Mouse (Mus musculus) heart, embryonic 10.5 days (tissue): Measurements from ENCODE around the gene Amh. TPM values are rescaled to one million over a fixed set of nuclear protein-coding genes. Genes with fewer than 3 reads are reported as not detected.

ENCODE experiments used
- DNase-seq: peaks from one replicate; pipeline ENCODE4 v3.0.0-alpha.2; 2017; ENCODE audit warnings: low spot score
- H3K27ac ChIP-seq: fragments of 300-500 bp; sonication (generic); 2 replicates; pipeline ENCODE4 v1.5.1; 2016; ENCODE audit warnings: mild to moderate bottlenecking
- H3K27me3 ChIP-seq: fragments of 300-500 bp; sonication (generic); 2 replicates; pipeline ENCODE4 v1.6.1; 2016; ENCODE audit warnings: mild to moderate bottlenecking; ENCODE audit not compliant: poor library complexity, insufficient read depth, severe bottlenecking
- H3K36me3 ChIP-seq: fragments of 300-500 bp; sonication (generic); 2 replicates; pipeline ENCODE4 v1.6.1; 2016; ENCODE audit warnings: mild to moderate bottlenecking, moderate library complexity
- H3K4me1 ChIP-seq: fragments of 300-500 bp; sonication (generic); 2 replicates; pipeline ENCODE4 v1.6.1; 2016; ENCODE audit warnings: mild to moderate bottlenecking
- H3K4me3 ChIP-seq: fragments of 300-500 bp; sonication (generic); 2 replicates; pipeline ENCODE4 v1.5.1; 2016; ENCODE audit warnings: mild to moderate bottlenecking, moderate library complexity
- H3K9me3 ChIP-seq: fragments of 300-500 bp; sonication (generic); 2 replicates; pipeline ENCODE4 v1.6.1; 2016; ENCODE audit warnings: mild to moderate bottlenecking, moderate library complexity
- WGBS: fragments of 180-500 bp; shearing (Covaris S2); methylation state at CpG from one replicate; pipeline ENCODE4 v1.1.7; 2016; 5-methylcytosine and 5-hydroxymethylcytosine counted together
- polyA plus RNA-seq: library from polyadenylated mRNA; unstranded; fragments of >200 nt; fragmentation: Nextera tagmentation; extraction: Ambion mirVana; gene quantifications from 2 replicates; pipeline ENCODE4 v1.2.1, GENCODE M21; 2016

Amh gene
- polyA plus RNA-seq, 1 experiment from 2014 or later = not detected

- H3K27ac ChIP-seq = peak overlapping the region; percentile 65
- peak; percentile 86 for DNase-seq
- peaks cover 98% of the 10 kb centered on the region for H3K36me3 ChIP-seq
- WGBS = 67% methylated on average over 33 of the region's 33 CpGs
- H3K9me3 ChIP-seq = no peaks in the 10 kb centered on the region
- no peaks in the 10 kb centered on the region for H3K27me3 ChIP-seq
- peaks cover 36% of the 10 kb centered on the region for H3K4me1 ChIP-seq
- H3K4me3 ChIP-seq = peak overlapping the region; percentile 3; the same call in 1 of the 2 replicates
These were observed 13.4 kb upstream of the Amh start for GRCm38 (mm10) chr10:80791476-80792174.

GRCm38 (mm10) chr10:80792175-80793032 lies 12.6 kb upstream of the Amh start:
- peak overlapping the region; percentile 3; the same call in 1 of the 2 replicates for H3K4me3 ChIP-seq
- peaks cover 43% of the 10 kb centered on the region for H3K4me1 ChIP-seq
- H3K36me3 ChIP-seq = peaks cover 92% of the 10 kb centered on the region
- H3K27ac ChIP-seq = peak overlapping the region; percentile 65
- no peak for DNase-seq
- 76% methylated on average over 41 of the region's 41 CpGs for WGBS
- H3K9me3 ChIP-seq = no peaks in the 10 kb centered on the region
- H3K27me3 ChIP-seq = no peaks in the 10 kb centered on the region

DNA sequence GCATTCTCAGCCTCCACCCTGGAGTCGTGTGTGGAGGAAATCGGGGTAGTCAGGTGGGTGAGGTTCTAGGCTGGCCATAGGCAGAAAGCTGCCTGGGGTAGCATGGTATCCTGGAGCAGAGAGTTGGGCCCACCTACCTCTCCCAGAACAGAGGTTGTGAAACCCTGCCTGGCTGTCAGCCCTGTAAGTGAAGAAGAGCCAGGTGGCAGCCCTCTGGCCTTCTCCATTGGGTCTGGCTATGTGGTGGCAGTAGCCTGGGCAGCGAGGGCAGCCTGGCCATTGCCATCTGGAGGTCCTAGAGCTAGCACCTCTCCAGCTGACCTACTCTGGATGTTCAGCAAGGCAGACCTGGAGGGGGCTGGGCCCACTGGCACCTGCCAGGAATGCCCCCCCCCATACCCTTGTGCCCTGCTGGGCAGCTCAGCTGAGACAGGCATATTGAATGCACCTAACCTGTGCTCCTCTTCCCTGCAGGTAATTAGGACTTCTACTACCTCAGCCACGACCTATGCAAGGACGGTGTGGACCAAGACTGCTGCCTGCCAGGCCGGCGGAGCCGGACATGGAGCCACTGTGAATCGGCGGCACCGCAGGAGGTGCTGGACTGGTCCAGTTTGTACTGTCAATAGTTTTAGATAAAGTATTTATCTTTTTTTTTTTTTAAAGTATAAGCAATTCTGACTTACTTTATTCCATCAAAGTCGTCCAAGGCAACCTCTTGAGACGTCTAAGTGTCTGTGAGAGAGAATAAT lies 11.8 kb upstream of the Amh start:
- 90% methylated on average over 13 of the region's 13 CpGs for WGBS
- Histone ChIP-seq H3K4me3 (no peak overlapping the region), H3K9me3 (no peaks in the 10 kb centered on the region), H3K27ac (no peak overlapping the region), H3K4me1 (peaks cover 43% of the 10 kb centered on the region), H3K36me3 (peaks cover 84% of the 10 kb centered on the region), H3K27me3 (no peaks in the 10 kb centered on the region)
- DNase-seq = no peak

DNA sequence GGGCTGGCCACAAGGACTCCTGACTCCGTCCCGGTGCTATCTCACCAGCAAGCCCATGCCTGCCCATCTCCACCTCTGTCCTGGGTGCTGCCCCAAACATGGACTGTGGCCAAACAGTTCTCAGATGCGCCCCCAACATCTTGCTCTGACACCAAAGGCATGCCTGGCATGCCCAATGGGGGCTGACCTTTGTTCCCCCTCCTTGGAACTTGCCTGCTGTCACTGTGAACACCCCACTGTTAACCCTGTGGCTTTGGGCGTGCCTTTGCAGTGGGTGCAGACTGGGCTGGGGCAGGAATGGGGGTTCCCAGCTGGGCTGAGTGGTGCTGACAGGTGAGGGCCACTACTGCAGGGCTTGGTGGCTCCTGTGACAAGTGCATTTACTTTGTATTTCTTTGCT lies 11.2 kb upstream of the Amh start:
- H3K4me1 ChIP-seq = peaks cover 43% of the 10 kb centered on the region
- no peaks in the 10 kb centered on the region for H3K27me3 ChIP-seq
- no peak for DNase-seq
- H3K9me3 ChIP-seq = no peaks in the 10 kb centered on the region
- no peak overlapping the region for H3K4me3 ChIP-seq
- WGBS = 86% methylated on average over 4 of the region's 4 CpGs
- no peak overlapping the region for H3K27ac ChIP-seq
- peaks cover 78% of the 10 kb centered on the region for H3K36me3 ChIP-seq

DNA sequence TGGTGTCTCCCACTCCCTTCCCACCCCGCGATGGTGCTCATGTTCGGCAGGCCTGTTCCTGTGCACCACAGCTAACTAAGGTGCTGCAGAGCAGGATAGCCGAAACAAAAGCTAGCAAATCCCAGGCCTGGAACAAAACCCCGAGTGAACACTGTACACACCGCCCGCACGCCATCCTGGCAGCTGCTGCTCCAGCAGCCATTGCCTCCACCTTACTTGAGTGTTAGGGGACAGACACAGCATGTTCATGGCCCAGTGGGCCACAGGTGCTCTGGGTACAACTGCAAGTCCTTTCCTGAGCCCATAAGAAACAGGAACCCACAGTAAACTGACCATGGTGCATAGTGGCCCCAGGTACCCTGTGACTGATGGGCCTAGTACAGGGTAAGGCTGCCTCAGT lies 10.3 kb upstream of the Amh start:
- WGBS = 87% methylated on average over 8 of the region's 8 CpGs
- Histone ChIP-seq H3K4me3 (no peak overlapping the region), H3K27ac (0 out of 2 replicates have a peak overlapping the region, but pooled peaks have one; percentile 7), H3K4me1 (peaks cover 48% of the 10 kb centered on the region), H3K36me3 (peaks cover 69% of the 10 kb centered on the region), H3K9me3 (no peaks in the 10 kb centered on the region), H3K27me3 (no peaks in the 10 kb centered on the region)
- no peak for DNase-seq

DNA sequence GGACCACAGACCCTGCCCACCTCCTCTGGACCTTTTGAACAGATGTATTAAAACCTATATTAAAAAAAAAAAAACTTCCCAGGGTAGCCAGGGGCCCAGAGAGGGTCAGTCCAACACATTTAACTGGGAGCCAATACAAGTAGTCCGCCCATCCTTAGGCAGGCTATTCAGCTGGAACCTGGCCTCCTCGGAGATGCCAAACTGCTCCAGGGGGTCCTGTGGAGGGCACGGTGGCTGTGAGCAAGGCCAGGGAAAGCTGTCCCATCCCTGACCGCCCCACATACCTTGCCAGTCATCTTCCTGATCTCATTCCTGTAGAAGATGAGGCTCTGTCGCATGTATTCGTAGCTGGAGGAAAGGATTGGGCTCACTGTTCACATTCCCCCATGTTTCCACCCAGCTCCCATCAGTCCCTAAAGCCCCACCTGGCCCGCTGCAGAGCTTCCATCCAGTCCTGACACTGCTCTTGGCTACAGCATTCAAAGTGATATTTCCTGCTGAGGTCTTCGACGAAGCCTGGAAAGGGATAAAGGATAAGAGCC lies 8.7 kb upstream of the Amh start:
- Histone ChIP-seq H3K36me3 (peaks cover 67% of the 10 kb centered on the region), H3K9me3 (no peaks in the 10 kb centered on the region), H3K4me1 (peaks cover 47% of the 10 kb centered on the region), H3K27ac (no peak overlapping the region), H3K4me3 (peak overlapping the region; percentile 93), H3K27me3 (no peaks in the 10 kb centered on the region)
- no peak for DNase-seq
- WGBS = 78% methylated on average over 9 of the region's 9 CpGs

DNA sequence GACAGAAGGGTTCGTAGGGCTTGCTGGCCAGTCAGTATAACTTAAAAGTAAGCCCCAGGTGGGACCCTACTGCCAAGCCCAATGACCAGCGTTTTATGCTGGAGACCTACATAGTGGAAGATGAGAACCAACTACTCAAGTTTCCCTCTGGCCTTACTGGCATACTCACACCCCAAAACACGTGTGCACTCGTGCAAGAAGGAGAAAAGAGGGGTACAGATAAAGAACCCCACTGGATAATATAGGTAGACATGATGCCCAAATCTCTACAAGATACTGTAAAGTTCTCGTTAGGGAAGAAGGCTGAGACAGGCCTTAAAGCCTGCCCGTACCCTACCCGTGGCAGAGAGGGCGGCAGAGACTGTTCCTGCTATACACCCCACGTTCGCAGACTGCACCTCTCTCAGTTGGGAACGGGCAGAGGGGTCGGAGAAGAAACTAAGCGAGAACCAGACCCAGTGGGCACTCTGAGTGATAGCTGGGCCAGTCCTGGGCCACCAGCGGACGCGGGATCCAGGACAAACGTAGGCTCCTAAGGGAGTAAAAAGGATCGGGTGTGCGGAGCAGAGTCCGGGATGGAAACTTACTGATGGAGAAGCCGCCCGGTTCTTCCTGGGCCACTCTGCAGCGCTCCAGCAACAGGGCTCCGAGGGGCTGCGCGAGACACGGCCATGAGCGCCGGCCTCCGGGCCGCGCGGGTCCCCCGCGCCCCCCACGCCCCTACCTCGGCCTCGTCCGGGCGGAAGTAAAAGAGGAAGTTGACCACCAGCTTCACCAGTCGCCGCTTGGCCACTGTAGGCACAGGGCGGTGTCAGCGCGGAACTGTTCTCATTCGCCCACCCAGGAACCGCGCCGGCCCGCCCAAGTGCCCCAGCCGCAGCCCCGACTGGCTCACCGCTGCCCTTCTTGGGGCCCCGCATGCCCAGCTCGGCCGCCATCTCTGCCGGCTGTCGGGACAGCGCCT lies 7.6 kb upstream of the Amh start:
- Histone ChIP-seq H3K9me3 (no peaks in the 10 kb centered on the region), H3K36me3 (peaks cover 67% of the 10 kb centered on the region), H3K27me3 (no peaks in the 10 kb centered on the region), H3K27ac (peak overlapping the region; percentile 99), H3K4me3 (peak overlapping the region; percentile 93), H3K4me1 (peaks cover 36% of the 10 kb centered on the region)
- 2% methylated on average over 58 of the region's 59 CpGs for WGBS
- DNase-seq = no peak

DNA sequence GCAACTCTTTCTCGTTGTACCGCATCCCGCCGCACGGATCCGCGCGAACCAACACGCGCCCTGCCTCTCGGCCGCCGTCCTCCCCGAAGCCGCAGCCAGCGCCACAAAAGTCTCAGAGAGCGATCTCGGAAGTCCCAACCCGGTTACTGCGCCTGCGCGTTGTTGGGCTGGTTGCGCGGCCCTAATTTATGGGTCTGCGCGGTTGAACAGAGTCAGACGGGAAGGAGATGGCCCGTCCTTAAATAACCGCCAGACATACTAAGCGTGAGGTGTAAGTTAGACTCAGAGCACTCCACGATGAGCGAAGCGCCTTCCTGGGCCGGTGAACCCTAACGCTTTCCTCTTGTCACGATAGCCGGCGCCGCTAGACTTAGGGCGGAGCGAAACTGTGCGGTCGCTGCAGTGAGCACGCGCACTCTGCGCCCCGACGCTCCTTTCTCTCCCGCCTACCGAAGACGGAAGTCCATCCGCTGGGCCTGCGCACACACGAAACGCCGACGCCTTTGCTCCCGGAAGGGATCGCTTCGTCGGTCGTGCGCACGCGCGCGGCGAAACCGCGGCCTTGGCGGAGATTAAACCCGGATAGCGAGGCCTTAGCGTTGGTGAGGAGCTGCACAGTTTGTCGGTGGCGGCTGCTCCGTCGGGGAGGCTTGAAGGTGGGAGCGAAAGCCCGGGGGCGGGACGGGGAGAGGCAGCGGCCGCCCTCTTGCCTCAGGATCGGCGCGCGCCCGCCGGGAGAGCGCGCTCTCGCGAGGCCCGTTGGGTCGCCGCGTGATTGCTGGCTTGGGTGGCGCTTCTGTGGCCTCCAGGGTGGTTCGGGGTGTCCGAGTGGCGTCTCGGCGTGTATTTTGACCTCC lies 6.7 kb upstream of the Amh start, which contains the start of the genes Sf3a2 and Plekhj1:
Sf3a2 (plus strand) TSS at position 49 of the 857 bp plus-strand sequence.
Plekhj1 (minus strand) TSS at position 477 of the 857 bp plus-strand sequence.
- Histone ChIP-seq H3K4me1 (peaks cover 35% of the 10 kb centered on the region), H3K9me3 (no peaks in the 10 kb centered on the region), H3K36me3 (peaks cover 67% of the 10 kb centered on the region), H3K4me3 (peak within 1 kb of the TSS; percentile 93), H3K27me3 (no peaks in the 10 kb centered on the region), H3K27ac (peak within 1 kb of the TSS; percentile 99)
- under 1% methylated on average over 101 of the region's 104 CpGs for WGBS
- peak; percentile 98 for DNase-seq

- H3K4me1 ChIP-seq = peaks cover 36% of the 10 kb centered on the region
- no peaks in the 10 kb centered on the region for H3K27me3 ChIP-seq
- no peaks in the 10 kb centered on the region for H3K9me3 ChIP-seq
- peak overlapping the region; percentile 93 for H3K4me3 ChIP-seq
- WGBS = 2% methylated on average over 18 of the region's 18 CpGs
- DNase-seq = no peak
- peak overlapping the region; percentile 99 for H3K27ac ChIP-seq
- H3K36me3 ChIP-seq = peaks cover 67% of the 10 kb centered on the region
These were observed 5.9 kb upstream of the Amh start for GRCm38 (mm10) chr10:80799070-80799566.

DNA sequence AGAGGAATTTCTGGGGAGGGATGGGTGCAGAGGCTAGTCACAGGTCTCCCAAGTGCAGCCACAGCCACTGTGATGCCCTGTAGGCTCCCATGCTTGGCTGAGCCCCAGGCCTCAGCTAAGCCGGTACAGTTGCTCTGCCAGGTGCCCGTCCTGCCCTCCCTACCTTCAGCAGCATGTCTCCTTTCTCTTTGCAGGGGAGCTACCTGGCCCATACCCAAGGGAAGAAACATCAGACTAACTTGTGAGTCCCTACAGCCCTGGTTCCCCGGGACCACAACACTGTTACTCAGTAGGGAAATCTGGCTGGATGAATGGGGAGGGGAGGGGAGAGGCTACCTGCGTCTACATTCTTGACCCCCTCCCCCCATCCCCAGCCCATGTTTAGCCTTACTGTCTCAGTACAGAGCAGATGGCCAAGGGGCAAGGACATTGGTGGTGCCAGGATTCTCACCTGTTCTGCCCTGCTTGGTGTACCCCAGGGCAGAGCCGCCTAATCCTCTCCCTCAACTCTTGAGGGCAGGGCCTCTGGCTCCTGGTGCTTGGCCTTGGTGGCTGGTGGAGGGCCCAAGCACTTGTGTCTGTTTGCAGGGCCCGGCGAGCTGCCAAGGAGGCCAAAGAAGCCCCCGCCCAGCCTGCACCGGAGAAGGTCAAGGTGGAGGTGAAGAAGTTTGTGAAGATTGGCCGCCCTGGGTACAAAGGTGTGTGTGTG lies 2.7 kb upstream of the Amh start:
- Histone ChIP-seq H3K4me3 (no peak overlapping the region), H3K9me3 (no peaks in the 10 kb centered on the region), H3K27ac (no peak overlapping the region), H3K27me3 (peaks cover 12% of the 10 kb centered on the region; the same call in 1 of the 2 replicates), H3K36me3 (peaks cover 59% of the 10 kb centered on the region), H3K4me1 (peaks cover 49% of the 10 kb centered on the region)
- 93% methylated on average over 10 of the region's 10 CpGs for WGBS
- no peak for DNase-seq
